Mouse (Mus musculus): Measurements from ENCODE around the gene Smc3. TPM values are rescaled to one million over a fixed set of nuclear protein-coding genes. Genes with fewer than 3 reads are reported as not detected.

Gene Smc3
- polyA plus RNA-seq, 1 experiment from 2014 or later = 91.8 TPM

GRCm38 (mm10) chr19:53664831-53665230 is 64.6 kb downstream of the Smc3 start:
- H3K4me2 ChIP-seq = no peak overlapping the region
- ATAC-seq (ENCODE audit: low FRiP score) = no peak
- WGBS = 96% methylated on average over 9 of the region's 9 CpGs

DNA sequence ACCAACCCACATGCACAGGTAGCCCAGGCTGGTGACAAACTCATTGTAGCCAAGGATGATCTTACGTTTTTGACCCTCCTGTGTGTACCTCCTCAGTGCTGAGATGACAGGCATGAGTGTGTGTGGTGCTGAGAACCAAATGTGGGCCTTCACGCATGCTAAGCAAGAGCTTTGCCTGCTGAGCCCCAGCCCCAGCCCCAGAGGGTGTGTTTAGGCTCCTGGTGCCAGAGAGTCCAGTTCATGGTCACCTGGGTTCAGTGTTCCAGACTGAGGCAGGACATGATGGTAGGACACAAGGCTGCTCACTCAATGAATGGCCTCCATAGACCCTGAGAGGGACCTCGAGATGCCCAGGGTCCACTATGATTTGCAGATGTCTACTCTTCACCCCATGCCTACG is 65.2 kb downstream of the Smc3 start:
- WGBS = 83% methylated on average over 4 of the region's 4 CpGs
- ATAC-seq (ENCODE audit: low FRiP score) = no peak
- Histone ChIP-seq H3K4me1 (peaks cover 12% of the 10 kb centered on the region), H3K27me3 (no peaks in the 10 kb centered on the region; the same call in 1 of the 2 replicates), H3K4me2 (no peak overlapping the region), H3K9me3 (no peaks in the 10 kb centered on the region), H3K4me3 (replicated peaks) (no peak overlapping the region), H3K27ac (no peak overlapping the region), H3K36me3 (replicated peaks) (no peaks in the 10 kb centered on the region), H3K9ac (no peak overlapping the region)

More at GRCm38 (mm10) chr19:53664831-53665230, 64.6 kb downstream of the Smc3 start:
- no peak overlapping the region for H3K9ac ChIP-seq
- H3K36me3 ChIP-seq (replicated peaks) = no peaks in the 10 kb centered on the region
- H3K27ac ChIP-seq = no peak overlapping the region
- no peak overlapping the region for H3K4me3 ChIP-seq (replicated peaks)
- no peaks in the 10 kb centered on the region; the same call in 1 of the 2 replicates for H3K27me3 ChIP-seq
- H3K9me3 ChIP-seq = no peaks in the 10 kb centered on the region
- peaks cover 10% of the 10 kb centered on the region for H3K4me1 ChIP-seq

GRCm38 (mm10) chr19:53666708-53667107 is 66.5 kb downstream of the Smc3 start:
- 57% methylated on average over 8 of the region's 8 CpGs for WGBS

GRCm38 (mm10) chr19:53668821-53669220 is 68.6 kb downstream of the Smc3 start:
- no peak overlapping the region for H3K9ac ChIP-seq
- H3K4me2 ChIP-seq = no peak overlapping the region
- WGBS = 89% methylated on average over 7 of the region's 7 CpGs
- peaks cover 14% of the 10 kb centered on the region for H3K27me3 ChIP-seq
- H3K36me3 ChIP-seq (replicated peaks) = no peaks in the 10 kb centered on the region
- no peak overlapping the region for H3K27ac ChIP-seq
- H3K4me1 ChIP-seq = peaks cover 16% of the 10 kb centered on the region
- no peaks in the 10 kb centered on the region for H3K9me3 ChIP-seq
- H3K4me3 ChIP-seq (replicated peaks) = no peak overlapping the region
- no peak for ATAC-seq (ENCODE audit: low FRiP score)

More at GRCm38 (mm10) chr19:53666708-53667107, 66.5 kb downstream of the Smc3 start:
- peaks cover 23% of the 10 kb centered on the region for H3K4me1 ChIP-seq
- H3K4me3 ChIP-seq (replicated peaks) = no peak overlapping the region
- H3K27ac ChIP-seq = no peak overlapping the region
- H3K9me3 ChIP-seq = no peaks in the 10 kb centered on the region
- H3K27me3 ChIP-seq = peaks cover 2% of the 10 kb centered on the region; the same call in 1 of the 2 replicates
- ATAC-seq (ENCODE audit: low FRiP score) = no peak
- H3K9ac ChIP-seq = no peak overlapping the region
- no peaks in the 10 kb centered on the region for H3K36me3 ChIP-seq (replicated peaks)
- H3K4me2 ChIP-seq = no peak overlapping the region

GRCm38 (mm10) chr19:53670625-53671141 is 70.5 kb downstream of the Smc3 start:
- no peak overlapping the region for H3K27ac ChIP-seq
- H3K4me3 ChIP-seq (replicated peaks) = no peak overlapping the region
- H3K36me3 ChIP-seq (replicated peaks) = no peaks in the 10 kb centered on the region
- H3K9ac ChIP-seq = no peak overlapping the region
- H3K27me3 ChIP-seq = peaks cover 32% of the 10 kb centered on the region
- H3K4me1 ChIP-seq = peaks cover 17% of the 10 kb centered on the region
- H3K9me3 ChIP-seq = no peaks in the 10 kb centered on the region
- ATAC-seq (ENCODE audit: low FRiP score) = no peak
- WGBS = 30% methylated on average over 12 of the region's 12 CpGs
- no peak overlapping the region for H3K4me2 ChIP-seq

DNA sequence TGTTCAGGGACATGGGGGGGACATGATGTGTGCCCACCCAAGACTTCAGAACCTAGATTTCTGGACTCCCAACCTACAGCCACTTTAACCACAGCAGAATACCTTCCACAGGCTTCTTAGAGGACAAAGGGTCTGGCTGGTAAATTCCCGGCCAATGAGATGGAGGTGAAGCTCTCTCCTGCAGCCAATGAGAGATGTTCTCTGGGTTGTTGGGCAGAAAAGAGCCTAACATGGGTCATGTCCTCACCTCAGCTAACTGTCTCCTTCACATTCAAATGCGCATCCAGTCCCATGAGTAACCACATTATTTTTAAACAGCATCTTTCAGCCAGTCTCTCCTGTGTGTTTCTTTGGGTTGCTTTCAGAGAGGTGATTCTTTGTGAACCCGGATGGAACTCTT is 71.2 kb downstream of the Smc3 start:
- no peak for ATAC-seq (ENCODE audit: low FRiP score)
- Histone ChIP-seq H3K27ac (no peak overlapping the region), H3K9me3 (no peaks in the 10 kb centered on the region), H3K9ac (no peak overlapping the region), H3K36me3 (replicated peaks) (no peaks in the 10 kb centered on the region), H3K4me1 (peaks cover 24% of the 10 kb centered on the region), H3K4me2 (no peak overlapping the region), H3K4me3 (replicated peaks) (no peak overlapping the region), H3K27me3 (peaks cover 40% of the 10 kb centered on the region)
- 41% methylated on average over 3 of the region's 3 CpGs for whole genome bisulfite sequencing

DNA sequence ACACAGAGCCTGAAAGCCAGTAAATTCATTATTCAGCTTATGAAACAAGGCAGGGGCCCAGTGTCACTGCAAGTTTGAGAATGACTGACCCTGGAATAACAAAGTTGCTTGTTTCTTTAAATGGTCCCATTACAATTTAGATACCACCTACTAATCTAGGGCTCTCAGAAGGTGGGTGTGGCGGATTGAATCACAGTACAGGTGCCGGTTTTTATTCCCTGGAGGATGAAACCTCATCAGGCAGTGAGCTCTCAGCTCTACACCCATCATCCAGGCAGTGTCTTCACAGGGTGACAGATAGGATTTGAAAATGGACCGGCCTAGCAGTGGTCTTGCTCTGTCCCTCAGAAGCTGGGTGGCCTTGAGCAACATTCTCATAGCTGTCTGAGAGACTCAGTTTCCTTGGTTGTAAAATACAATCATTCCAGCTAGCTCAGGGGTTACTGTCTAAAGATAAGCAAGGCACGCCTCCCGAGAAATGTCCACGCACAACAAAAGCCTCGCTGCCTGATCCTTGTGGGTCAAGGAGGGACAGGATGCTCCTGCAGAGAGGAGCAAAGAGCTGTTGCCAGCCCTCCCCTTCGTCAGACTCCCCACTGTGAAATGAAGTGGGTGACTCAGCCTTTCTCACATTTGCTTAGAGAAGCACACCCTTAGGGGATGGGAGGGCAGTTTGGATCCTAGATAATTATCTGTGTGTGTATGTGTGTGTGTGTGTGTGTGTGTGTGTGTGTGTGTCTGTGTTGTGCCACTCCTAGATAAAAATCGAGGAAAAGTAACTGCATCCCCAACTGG is 74.1 kb downstream of the Smc3 start:
- no peak for ATAC-seq (ENCODE audit: low FRiP score)
- Histone ChIP-seq H3K9ac (no peak overlapping the region), H3K36me3 (replicated peaks) (no peaks in the 10 kb centered on the region), H3K27ac (no peak overlapping the region), H3K4me2 (no peak overlapping the region), H3K4me1 (peaks cover 32% of the 10 kb centered on the region), H3K27me3 (peaks cover 62% of the 10 kb centered on the region), H3K4me3 (replicated peaks) (no peak overlapping the region), H3K9me3 (no peaks in the 10 kb centered on the region)
- WGBS = 33% methylated on average over 9 of the region's 9 CpGs

DNA sequence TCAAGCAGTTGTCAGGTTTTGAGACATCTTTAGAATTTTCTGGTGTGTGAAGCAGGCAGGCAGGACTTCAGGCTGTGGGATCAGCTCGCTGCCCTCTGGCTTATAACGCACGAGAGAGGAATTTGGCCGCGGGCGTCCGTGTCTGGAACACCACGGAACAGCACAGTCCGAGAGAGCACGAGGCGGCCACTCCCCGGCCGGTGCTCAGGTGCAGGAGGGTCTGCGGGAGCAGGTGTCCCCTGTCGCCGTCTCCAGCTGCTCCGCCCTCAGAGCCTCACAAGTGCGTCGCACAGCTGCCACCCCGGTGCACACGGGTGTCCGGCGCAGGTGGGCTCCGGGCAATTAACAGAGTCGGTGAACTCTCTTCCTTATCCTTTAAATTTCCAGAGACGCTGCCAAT is 76.0 kb downstream of the Smc3 start:
- peaks cover 62% of the 10 kb centered on the region for H3K27me3 ChIP-seq
- peak overlapping the region; percentile 68 for H3K4me3 ChIP-seq (replicated peaks)
- no peaks in the 10 kb centered on the region for H3K9me3 ChIP-seq
- H3K36me3 ChIP-seq (replicated peaks) = no peaks in the 10 kb centered on the region
- peak overlapping the region; percentile 65; the same call in 1 of the 2 replicates for H3K9ac ChIP-seq
- peaks cover 22% of the 10 kb centered on the region for H3K4me1 ChIP-seq
- under 1% methylated on average over 26 of the region's 26 CpGs for WGBS
- H3K27ac ChIP-seq = no peak overlapping the region
- ATAC-seq (ENCODE audit: low FRiP score) = peak; percentile 59
- peak overlapping the region; percentile 100 for H3K4me2 ChIP-seq

DNA sequence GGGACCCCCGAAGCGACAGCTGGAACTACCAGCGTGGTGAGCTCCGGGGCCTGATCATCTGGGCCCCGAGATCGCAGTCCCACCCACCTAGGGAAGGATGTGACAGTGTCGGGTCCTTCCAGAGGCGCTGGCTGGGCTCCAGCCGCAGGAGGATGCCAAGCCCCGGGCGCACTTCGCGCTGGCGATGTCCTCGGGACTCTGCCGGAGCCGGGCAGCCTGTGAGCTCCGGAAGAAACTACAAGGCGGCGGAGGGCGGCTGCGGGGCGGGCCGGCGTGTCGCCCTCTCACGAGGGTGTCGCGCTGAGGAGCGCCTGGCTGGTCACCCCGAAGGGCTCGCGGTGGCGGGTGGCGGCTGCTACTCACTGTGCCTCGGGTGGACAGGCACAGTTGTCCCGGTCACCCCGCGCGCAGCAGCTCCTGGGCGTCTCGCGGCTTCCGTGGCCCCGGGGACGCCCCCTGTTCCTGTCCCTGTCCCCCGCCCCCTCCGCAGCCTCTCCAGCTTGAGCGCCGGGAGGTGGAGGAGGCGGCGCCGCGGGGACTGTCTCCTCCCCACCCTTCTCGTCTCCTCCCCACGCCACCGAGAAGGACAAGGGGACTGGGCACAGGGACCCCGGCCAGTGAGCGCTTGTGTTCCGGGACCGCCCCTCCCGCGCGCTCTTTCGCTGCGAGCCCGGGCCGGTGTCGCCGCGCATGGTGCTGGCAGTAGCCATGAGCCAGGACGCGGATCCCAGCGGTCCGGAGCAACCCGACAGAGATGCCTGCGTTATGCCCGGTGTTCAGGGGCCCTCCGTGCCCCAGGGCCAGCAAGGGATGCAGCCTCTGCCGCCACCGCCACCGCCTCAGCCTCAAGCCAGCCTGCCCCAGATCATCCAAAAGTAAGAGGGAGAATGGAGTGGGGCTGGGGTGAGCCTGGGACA is 76.8 kb downstream of the Smc3 start, which contains the start of gene Rbm20:
Gene Rbm20 (plus strand): TSS at position 589 of the 917 bp plus-strand sequence.
- peaks cover 20% of the 10 kb centered on the region for H3K4me1 ChIP-seq
- H3K4me2 ChIP-seq = peak within 1 kb of the TSS; percentile 100
- H3K27me3 ChIP-seq = peaks cover 59% of the 10 kb centered on the region
- H3K9me3 ChIP-seq = no peaks in the 10 kb centered on the region
- no peak within 1 kb of the TSS for H3K27ac ChIP-seq
- H3K36me3 ChIP-seq (replicated peaks) = no peaks in the 10 kb centered on the region
- peak within 1 kb of the TSS; percentile 65 for H3K9ac ChIP-seq
- peak; percentile 75 for ATAC-seq (ENCODE audit: low FRiP score)
- WGBS = under 1% methylated on average over 80 of the region's 82 CpGs
- H3K4me3 ChIP-seq (replicated peaks) = peak within 1 kb of the TSS; percentile 68

- Histone ChIP-seq H3K9ac (no peak overlapping the region), H3K9me3 (no peaks in the 10 kb centered on the region), H3K36me3 (replicated peaks) (no peaks in the 10 kb centered on the region), H3K27ac (no peak overlapping the region), H3K4me2 (no peak overlapping the region), H3K27me3 (peaks cover 56% of the 10 kb centered on the region), H3K4me1 (peaks cover 23% of the 10 kb centered on the region), H3K4me3 (replicated peaks) (no peak overlapping the region)
- 93% methylated on average over 9 of the region's 9 CpGs for WGBS
- no peak for ATAC-seq (ENCODE audit: low FRiP score)
These were observed 79.0 kb downstream of the Smc3 start for GRCm38 (mm10) chr19:53679194-53679593.

- Histone ChIP-seq H3K36me3 (replicated peaks) (no peaks in the 10 kb centered on the region), H3K27me3 (peaks cover 48% of the 10 kb centered on the region), H3K9ac (no peak overlapping the region), H3K4me3 (replicated peaks) (no peak overlapping the region), H3K9me3 (no peaks in the 10 kb centered on the region), H3K4me1 (peaks cover 23% of the 10 kb centered on the region), H3K27ac (no peak overlapping the region), H3K4me2 (no peak overlapping the region)
- 90% methylated on average over 7 of the region's 7 CpGs for WGBS
- ATAC-seq (ENCODE audit: low FRiP score) = no peak
These were observed 79.8 kb downstream of the Smc3 start for GRCm38 (mm10) chr19:53679981-53680380.

GRCm38 (mm10) chr19:53682427-53682826 is 82.2 kb downstream of the Smc3 start:
- 40% methylated on average over 8 of the region's 8 CpGs for WGBS
- no peak overlapping the region for H3K27ac ChIP-seq
- H3K9ac ChIP-seq = no peak overlapping the region
- H3K4me3 ChIP-seq (replicated peaks) = no peak overlapping the region
- peaks cover 6% of the 10 kb centered on the region for H3K4me1 ChIP-seq
- H3K4me2 ChIP-seq = no peak overlapping the region
- H3K27me3 ChIP-seq = peaks cover 23% of the 10 kb centered on the region
- H3K9me3 ChIP-seq = no peaks in the 10 kb centered on the region
- ATAC-seq (ENCODE audit: low FRiP score) = no peak
- H3K36me3 ChIP-seq (replicated peaks) = no peaks in the 10 kb centered on the region

Data from forebrain, embryonic 12.5 days (tissue).